Mouse (Mus musculus): ENCODE measurements around the gene Syndig1.

DNA sequence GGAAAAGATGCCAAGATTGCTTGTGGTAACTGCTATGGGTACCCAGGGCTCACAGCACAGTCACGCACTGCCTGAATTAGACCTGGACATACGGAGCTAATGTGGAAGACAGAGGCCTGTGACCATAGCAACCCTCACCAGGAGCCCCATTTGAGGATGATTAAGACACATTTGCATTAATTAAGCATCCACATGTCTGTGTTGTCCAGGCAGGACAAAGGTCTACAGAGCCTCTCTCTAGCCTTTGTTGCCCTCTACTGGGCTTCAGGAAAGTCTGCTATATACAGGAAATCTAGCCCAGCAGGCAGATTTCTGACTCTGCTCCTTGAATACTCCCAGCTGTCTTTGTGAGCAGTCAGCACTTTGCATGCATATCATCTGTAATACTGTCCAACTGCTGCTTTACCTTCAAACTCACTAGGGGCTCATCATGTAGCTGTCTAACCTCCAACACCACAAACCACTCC, 194.9 kb downstream of the Syndig1 start:
- no peak for TF ChIP-seq CTCF (IDR thresholded peaks at IDR 0.05 in 2 of 3, conservative IDR thresholded peaks at IDR 0.05 in 1 of 3; ENCODE audit: control insufficient read depth in 1 of 3, insufficient read depth in 1 of 3, low read depth in 2 of 3, low read length in 3 of 3, poor library complexity in 1 of 3, severe bottlenecking in 1 of 3)
- TF ChIP-seq EP300 (IDR thresholded peaks at IDR 0.05; ENCODE audit: low read depth in 1 of 2, low read length in 2 of 2), result no peak
- TF ChIP-seq MEF2A (IDR thresholded peaks at IDR 0.05; ENCODE audit: extremely low read depth, insufficient replicate concordance, low read depth, low read length, poor library complexity, severe bottlenecking), result no peak
- no peak for TF ChIP-seq ETS1 (IDR thresholded peaks at IDR 0.05; ENCODE audit: low read depth, low read length)
- TF ChIP-seq POLR2AphosphoS5 (IDR thresholded peaks at IDR 0.05; ENCODE audit: borderline replicate concordance, low read depth, low read length), result no peak
